Mouse (Mus musculus) bone marrow macrophage, adult 2 months (primary cell): Measurements from ENCODE around the gene Mroh2a.

ENCODE experiments used
- CTCF ChIP-seq: IDR thresholded peaks from 2 replicates; pipeline ENCODE4 v1.5.1; 2012; ENCODE audit warnings: low read depth, mild to moderate bottlenecking, low read length, moderate library complexity
- POLR2A ChIP-seq: IDR thresholded peaks from 2 replicates; pipeline ENCODE4 v1.6.1; 2012; ENCODE audit warnings: mild to moderate bottlenecking, low read depth, low read length, borderline replicate concordance

DNA sequence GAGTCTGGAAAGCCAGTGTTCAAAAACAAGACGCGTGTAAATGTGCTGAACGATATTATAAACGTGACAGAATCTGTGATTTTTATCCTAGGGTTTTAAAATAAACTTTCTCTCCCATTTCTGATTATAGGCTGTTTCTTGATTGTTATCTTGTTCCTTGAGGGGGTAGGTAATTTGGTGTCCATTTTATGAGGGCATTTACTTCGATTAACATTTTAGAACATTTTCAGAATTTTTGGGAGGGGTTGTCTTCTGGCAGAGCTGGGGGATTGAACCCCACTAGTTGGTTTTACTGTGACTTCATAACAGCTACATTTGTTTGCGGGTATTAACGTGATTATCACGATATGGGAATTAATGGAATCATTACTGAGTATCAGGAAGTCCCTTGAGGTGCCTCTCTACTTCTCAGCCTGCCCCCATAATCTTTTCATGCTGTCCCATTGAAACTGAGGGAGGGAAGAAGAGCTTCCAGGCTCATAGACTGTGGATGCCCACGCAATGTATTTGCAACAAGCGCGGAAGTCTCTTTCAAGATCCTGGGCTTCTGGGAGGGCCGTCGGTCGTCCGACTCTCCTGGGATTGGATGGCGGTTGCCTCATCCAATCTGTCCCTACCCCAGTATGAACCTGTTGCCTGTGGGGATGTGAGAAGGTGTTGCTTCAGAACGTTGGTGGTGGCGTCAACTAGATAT lies 51.2 kb downstream of the Mroh2a start:
- TF ChIP-seq POLR2A = no peak
- no peak for TF ChIP-seq CTCF
